Mouse (Mus musculus): ENCODE results near the gene Atg10. TPM values are rescaled to one million over a fixed set of nuclear protein-coding genes. Genes with fewer than 3 reads are reported as not detected.

Gene Atg10
- total and polyA plus RNA-seq, 3 experiments, result 2.0 to 4.3 TPM; not detected in 1

GRCm38 (mm10) chr13:91040421-91040820 lies 183.3 kb downstream of the Atg10 start:
- no peaks in the 10 kb centered on the region for H3K27me3 ChIP-seq (ENCODE audit: control insufficient read depth in 1 of 2, insufficient read depth in 2 of 2, low read length in 2 of 2)
- DNase-seq (ENCODE audit: low read depth, low spot score), result no peak
- H3K4me1 ChIP-seq (ENCODE audit: control insufficient read depth in 1 of 2, insufficient read depth in 2 of 2, low read length in 2 of 2), result peaks cover 0 to 7% of the 10 kb centered on the region in 2 experiments; a peak in 1 of 4 replicates
- no peaks in the 10 kb centered on the region for H3K79me2 ChIP-seq (ENCODE audit: control insufficient read depth, insufficient read depth, low read length, poor library complexity)
- no peak overlapping the region for H3K4me3 ChIP-seq (ENCODE audit: control insufficient read depth in 1 of 2, insufficient read depth in 1 of 2, low read depth in 2 of 2, low read length in 2 of 2)
- no peak for TF ChIP-seq MAX (IDR thresholded peaks at IDR 0.05; ENCODE audit: low read length)
- no peak for TF ChIP-seq RAD21 (IDR thresholded peaks at IDR 0.05; ENCODE audit: low read depth, low read length)
- no peak for TF ChIP-seq SIN3A (IDR thresholded peaks at IDR 0.05; ENCODE audit: low read length)
- no peak for TF ChIP-seq POLR2A (IDR thresholded peaks at IDR 0.05; ENCODE audit: control insufficient read depth in 1 of 2, insufficient read depth in 1 of 2, low read depth in 1 of 2, low read length in 2 of 2, poor library complexity in 1 of 2)
- no peak for TF ChIP-seq E2F4 (IDR thresholded peaks at IDR 0.05; ENCODE audit: borderline replicate concordance, low read depth, low read length)
- TF ChIP-seq MYB (IDR thresholded peaks at IDR 0.05; ENCODE audit: low read depth, low read length), result no peak
- no peak for TF ChIP-seq USF1 (IDR thresholded peaks at IDR 0.05; ENCODE audit: low read depth, low read length)
- TF ChIP-seq ETS1 (IDR thresholded peaks at IDR 0.05; ENCODE audit: low read depth, low read length), result no peak
- TF ChIP-seq ZKSCAN1 (IDR thresholded peaks at IDR 0.05; ENCODE audit: low read depth, low read length), result no peak
- TF ChIP-seq MAZ (IDR thresholded peaks at IDR 0.05; ENCODE audit: low read depth, low read length), result no peak
- TF ChIP-seq POLR2AphosphoS2 (IDR thresholded peaks at IDR 0.05; ENCODE audit: low read length), result no peak
- no peak for TF ChIP-seq JUND (IDR thresholded peaks at IDR 0.05; ENCODE audit: low read depth, low read length)
- no peak for TF ChIP-seq HCFC1 (IDR thresholded peaks at IDR 0.05; ENCODE audit: low read depth, low read length)
- no peak overlapping the region for H3K27ac ChIP-seq (ENCODE audit: control insufficient read depth, low read depth, low read length)
- peaks cover 0 to 8% of the 10 kb centered on the region in 2 experiments; a peak in 2 of 4 replicates for H3K36me3 ChIP-seq (ENCODE audit: control insufficient read depth in 1 of 2, insufficient read depth in 2 of 2, low read length in 2 of 2)
- no peak overlapping the region for H3K9ac ChIP-seq (ENCODE audit: control insufficient read depth, low read depth, low read length, poor library complexity, severe bottlenecking)
- H3K9me3 ChIP-seq (replicated peaks; ENCODE audit: insufficient read depth, low read length), result no peaks in the 10 kb centered on the region

GRCm38 (mm10) chr13:91039201-91039807 lies 184.5 kb downstream of the Atg10 start:
- Histone ChIP-seq H3K27ac (ENCODE audit: control insufficient read depth, low read depth, low read length) (no peak overlapping the region), H3K79me2 (ENCODE audit: control insufficient read depth, insufficient read depth, low read length, poor library complexity) (no peaks in the 10 kb centered on the region), H3K4me3 (ENCODE audit: control insufficient read depth in 1 of 2, insufficient read depth in 1 of 2, low read depth in 2 of 2, low read length in 2 of 2) (no peak overlapping the region), H3K36me3 (ENCODE audit: control insufficient read depth in 1 of 2, insufficient read depth in 2 of 2, low read length in 2 of 2) (peaks cover 0 to 8% of the 10 kb centered on the region in 2 experiments; a peak in 2 of 4 replicates), H3K27me3 (ENCODE audit: control insufficient read depth in 1 of 2, insufficient read depth in 2 of 2, low read length in 2 of 2) (no peaks in the 10 kb centered on the region), H3K9ac (ENCODE audit: control insufficient read depth, low read depth, low read length, poor library complexity, severe bottlenecking) (no peak overlapping the region), H3K4me1 (ENCODE audit: control insufficient read depth in 1 of 2, insufficient read depth in 2 of 2, low read length in 2 of 2) (peaks cover 0 to 7% of the 10 kb centered on the region in 2 experiments; a peak in 1 of 4 replicates), H3K9me3 (replicated peaks; ENCODE audit: insufficient read depth, low read length) (no peaks in the 10 kb centered on the region)
- no peak for DNase-seq (ENCODE audit: low read depth, low spot score)
- TF ChIP-seq POLR2AphosphoS2 (IDR thresholded peaks at IDR 0.05; ENCODE audit: low read length) (no peak), JUND (IDR thresholded peaks at IDR 0.05; ENCODE audit: low read depth, low read length) (no peak), MXI1 (IDR thresholded peaks at IDR 0.05; ENCODE audit: low read depth, low read length) (no peak), GABPA (IDR thresholded peaks at IDR 0.05; ENCODE audit: low read depth, low read length) (no peak), SIN3A (IDR thresholded peaks at IDR 0.05; ENCODE audit: low read length) (no peak)

All from MEL (cell line).